Mouse (Mus musculus) gastrocnemius, postnatal 25 days (tissue): ENCODE measurements around the gene N4bp2l1. TPM values are rescaled to one million over a fixed set of nuclear protein-coding genes. Genes with fewer than 3 reads are reported as not detected.

Experiments
- DNase-seq: peaks from one replicate; pipeline ENCODE4 v3.0.0; 2022
- total RNA-seq, 2 experiments: library from RNA; stranded (reverse); gene quantifications; 1 replicate in 1 of 2; 2 replicates in 1 of 2; pipeline ENCODE4 v1.2.3; 2021

N4bp2l1 gene
- total RNA-seq, 2 experiments from 2014 or later, result 2.1 to 4.0 TPM

DNA sequence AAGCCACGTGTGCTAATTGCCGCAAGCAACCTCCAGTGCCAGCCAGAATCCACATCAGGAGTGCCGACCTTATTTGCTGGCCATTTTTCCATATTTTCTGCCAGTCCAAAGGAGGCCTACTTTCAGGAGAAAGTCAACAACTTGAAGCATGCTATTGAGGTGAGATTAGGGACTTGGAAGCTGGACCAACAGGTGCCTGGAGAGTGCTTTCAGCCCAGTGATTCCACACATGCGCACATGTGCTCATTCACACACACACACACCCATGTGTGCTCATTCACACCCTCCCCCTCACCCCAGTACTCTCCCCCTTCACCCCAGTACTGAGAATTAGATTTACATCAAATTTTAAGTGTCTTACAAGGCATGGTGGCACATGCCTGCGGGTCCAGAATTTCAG is 30.0 kb downstream of the N4bp2l1 start:
- DNase-seq, result no peak

DNA sequence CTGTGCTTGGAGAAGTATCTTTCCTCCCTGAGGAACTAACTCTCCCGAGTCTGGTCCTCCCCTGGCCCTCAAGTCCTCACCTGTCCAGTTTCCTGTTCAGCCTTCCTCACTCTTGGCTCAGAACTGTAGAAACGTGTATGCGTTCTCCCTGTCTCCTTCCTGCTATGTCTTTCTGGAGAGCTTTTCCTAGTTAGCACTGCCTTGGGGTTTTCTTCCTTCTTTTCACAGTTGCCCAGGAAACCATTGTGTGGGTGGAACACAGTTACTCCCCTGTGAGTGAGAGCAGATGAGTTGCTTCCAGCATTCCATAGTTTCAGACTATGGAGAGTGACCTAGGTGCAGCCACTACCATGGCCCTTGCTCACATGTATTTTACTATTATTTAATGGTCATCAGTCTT is 30.8 kb downstream of the N4bp2l1 start:
- DNase-seq, result no peak

DNA sequence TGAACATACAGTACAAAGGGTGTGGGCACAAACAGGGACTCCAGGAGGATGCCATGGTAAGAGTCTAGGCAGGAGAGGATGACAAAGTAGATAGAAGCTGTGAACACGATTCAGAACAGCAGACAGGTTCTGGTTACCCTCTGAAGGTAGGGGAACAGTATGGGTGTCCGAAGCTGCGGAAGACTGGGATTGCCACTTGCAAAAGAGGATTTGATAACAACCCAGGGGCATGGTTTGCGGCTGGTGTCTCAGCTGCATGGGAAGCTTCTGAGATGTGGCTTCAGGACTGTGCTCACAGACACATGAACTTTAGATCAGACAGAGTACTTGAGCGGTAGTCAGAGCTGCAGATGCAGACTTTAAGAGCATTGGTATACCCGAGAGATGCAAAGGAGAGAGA is 32.6 kb downstream of the N4bp2l1 start:
- no peak for DNase-seq

DNA sequence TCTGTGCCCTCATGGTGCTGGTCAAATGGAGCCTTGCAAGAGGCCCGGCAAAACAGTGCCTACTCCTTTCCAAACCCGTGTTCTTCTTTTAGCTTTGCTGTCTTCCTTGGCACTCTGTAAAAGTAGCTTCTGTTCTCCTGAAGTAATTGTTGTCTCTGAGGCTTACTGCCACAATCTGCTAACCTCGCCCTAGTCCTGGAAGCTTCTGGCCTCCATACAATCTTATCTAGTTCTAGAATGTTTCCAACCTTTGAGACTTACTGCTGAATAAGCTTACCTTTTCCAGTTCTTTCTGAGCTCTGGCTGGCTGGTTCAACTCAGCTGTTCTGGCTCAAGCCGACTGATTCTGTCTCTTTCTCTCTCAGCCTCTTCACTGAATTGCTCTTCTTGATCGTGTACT is 35.2 kb downstream of the N4bp2l1 start:
- DNase-seq, result no peak

DNA sequence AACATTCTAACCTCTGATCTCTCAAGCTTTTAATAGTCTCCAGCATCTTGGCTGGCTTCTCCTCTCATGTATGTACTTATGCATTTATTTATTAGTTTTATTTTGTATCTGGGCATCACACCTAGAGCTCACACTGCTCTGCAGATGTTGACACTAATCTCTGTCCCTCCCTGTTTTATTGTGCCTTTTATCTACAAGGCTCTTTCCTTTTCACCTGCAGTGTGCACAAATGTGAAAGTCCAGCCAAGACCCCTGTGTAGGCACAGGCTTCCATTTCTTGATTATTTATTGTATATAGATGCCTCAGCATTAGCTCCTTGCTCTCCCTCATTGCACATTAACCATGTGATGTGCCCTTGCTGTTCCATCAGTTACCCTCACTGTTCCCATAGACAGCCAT is 35.6 kb downstream of the N4bp2l1 start:
- no peak for DNase-seq

DNA sequence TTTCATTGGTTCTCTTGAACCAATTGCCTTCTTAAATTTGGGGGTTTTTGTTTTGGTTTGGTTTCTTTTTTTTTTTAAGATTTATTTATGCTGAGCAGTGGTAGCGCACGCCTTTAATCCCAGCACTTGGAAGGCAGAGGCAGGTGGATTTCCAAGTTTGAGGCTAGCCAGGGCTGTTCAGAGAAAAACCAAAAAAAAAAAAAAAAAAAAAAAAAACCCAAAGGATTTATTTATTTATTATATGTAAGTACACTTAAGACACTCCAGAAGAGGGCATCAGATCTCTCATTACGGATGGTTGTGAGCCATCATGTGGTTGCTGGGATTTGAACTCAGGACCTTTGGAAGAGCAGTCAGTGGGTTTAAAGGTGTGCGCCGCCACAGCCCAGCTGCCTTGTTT is 36.1 kb downstream of the N4bp2l1 start:
- DNase-seq, result no peak

DNA sequence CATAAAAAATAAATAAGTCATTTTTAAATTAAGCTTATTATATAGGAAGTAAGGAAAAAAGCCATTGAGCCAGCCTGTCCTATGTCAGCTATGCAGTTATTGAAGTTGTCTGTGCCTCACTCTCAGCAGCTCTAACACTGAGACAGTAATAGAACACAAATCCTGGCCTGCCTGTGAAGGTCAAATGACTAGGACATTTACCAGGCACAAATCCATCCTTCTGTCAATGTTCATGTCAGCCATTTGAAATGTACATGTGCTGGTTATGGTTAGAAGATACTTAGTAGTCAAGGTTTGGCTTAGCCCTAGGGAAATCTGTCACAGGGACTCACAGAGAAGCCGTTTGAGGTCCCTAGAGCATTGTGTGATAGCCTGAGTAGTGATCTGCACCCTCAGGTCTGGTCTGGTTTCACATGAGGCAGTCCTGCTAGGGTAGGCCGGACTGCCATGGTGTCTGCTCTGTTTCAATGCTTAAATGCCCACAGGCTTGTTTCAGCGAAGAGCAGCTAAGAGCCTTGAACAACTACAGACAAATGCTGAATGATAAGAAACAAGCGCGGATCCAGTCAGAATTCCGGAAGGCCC is 37.4 kb downstream of the N4bp2l1 start:
- no peak for DNase-seq

DNA sequence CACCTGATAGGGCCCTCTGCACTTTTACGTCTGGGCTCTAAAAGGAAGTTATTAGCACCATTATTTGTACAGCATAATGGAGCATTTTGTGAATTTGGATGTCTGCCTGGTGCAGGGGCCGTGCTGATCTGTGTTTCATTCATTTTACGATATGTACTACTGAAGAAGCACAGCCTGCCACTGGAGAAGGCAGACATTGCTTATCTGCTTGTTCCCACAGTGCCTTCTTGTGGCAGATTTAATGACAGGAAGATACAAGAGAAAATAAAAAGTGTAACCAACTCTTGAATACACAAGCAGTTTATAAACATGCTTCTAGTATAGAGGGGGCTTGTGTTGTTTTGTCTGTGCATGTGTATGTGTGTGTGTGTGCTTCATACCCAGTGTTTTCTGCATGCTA is 45.4 kb downstream of the N4bp2l1 start:
- DNase-seq, result no peak

DNA sequence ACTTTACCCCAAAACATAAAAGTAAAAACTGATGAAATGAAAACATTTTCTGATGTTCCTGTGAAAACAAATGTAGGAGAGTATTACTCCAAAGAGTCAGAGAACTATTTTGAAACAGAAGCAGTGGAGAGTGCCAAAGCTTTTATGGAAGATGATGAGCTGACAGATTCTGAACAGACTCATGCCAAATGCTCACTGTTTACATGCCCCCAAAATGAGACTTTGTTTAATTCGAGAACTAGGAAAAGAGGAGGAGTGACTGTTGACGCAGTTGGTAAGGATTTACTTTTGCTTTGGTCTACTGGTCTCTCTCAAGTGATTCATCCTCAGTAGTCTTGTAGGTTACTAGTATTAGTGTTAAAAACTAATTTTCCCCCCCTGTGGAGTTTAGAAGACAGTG is 53.8 kb downstream of the N4bp2l1 start:
- DNase-seq, result no peak

DNA sequence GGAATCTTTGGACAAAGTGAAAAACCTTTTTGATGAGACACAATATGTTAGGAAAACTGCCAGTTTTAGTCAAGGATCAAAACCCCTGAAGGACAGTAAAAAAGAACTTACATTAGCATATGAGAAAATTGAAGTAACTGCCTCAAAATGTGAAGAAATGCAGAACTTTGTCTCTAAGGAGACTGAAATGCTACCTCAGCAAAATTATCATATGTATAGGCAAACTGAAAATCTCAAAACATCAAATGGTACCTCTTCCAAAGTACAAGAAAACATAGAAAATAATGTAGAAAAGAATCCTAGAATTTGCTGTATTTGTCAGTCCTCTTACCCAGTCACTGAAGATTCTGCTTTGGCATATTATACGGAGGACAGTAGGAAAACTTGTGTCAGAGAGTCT is 55.7 kb downstream of the N4bp2l1 start:
- no peak for DNase-seq

DNA sequence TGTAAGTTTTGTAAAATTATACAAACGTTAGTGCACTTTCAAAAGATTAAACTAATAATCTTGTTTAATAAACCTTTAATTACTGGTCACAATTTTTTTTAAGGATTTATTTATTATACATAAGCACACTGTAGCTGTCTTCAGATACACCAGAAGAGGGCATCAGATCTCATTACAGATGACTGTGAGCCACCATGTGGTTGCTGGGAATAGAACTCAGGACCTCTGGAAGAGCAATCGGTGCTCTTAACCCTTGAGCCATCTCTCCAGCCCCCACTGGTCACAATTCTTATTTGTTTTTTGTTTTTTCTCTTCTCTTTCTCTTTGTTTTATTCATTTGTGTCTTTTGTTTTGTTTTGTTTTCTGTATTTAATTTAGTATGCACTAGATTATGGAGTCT is 71.7 kb downstream of the N4bp2l1 start:
- no peak for DNase-seq

DNA sequence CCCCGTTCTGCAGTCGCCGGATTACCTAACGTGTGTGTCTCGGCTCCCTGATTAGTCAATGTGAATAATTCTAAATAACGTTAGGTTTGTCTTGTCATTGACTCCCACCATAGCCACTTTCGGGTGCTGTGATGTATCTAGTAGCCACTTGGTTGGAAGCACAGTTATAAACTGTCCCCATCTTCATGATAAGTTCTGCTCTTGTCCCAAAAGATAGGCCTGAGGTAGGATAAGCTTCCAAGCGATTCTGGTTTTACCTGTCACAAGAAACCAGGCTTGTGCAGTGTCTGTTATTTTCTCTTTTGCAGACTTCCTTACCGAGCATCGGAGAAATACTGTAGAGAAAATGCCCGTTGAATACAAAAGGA is 74.1 kb downstream of the N4bp2l1 start:
- no peak for DNase-seq

DNA sequence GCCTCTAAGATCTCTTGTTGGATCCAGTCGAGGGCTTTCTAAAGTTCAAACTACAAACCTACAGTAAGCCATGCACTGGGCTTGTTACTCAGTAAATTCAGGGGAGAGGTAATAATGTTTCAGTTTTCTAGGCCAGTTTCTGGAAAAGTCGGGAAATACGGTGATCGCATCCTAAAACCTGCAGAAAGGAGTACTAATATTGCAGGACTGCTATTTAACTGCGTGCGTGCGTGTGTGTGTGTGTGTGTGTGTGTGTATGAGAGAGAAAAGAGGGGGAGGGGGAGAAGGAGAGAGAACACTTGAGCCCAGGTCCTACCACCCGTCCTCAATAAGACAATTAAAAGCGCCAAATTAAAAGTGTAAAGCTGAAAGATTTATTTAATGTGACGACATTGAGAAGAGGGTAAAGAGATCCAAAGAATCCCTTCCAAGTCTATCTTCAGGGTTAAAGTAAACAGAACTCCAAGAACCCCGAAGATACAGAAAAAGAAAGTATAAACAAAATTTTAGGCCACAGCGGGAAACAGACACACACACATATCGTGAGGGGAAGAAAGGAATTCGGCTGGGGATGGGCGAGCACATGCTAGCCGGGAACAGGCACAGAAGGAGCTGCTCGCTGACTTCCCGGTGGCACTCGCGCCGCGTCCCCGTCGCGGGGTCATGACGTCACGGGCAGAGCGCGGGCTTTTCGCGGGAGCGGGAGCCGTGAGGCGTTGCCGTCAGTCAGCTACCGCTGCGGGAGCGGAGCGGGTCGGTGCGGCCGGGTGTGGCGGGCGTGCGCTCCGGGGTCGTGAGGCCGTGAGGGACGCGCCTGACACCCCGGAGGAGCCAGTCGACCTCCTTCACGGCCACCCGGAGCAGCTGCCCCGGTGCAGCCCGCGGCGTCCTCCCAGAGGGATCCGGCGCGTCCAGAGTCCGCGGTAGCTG is 74.8 kb downstream of the N4bp2l1 start, which contains the start of gene Brca2:
Brca2 (plus strand) TSS at position 694 of the 930 bp plus-strand sequence.
- DNase-seq, result peak; percentile 84

Other genes starting within 250 kb of the N4bp2l1 start
- not detected for gene Zar1l, start 79.0 kb downstream of the N4bp2l1 start, total RNA-seq
- gene Brca2, start 74.6 kb downstream of the N4bp2l1 start, total RNA-seq, result 1 to 10 TPM in 1 of 2 experiments, under 1 TPM in 1; 0.77 to 1.3 TPM
- gene N4bp2l2, start 69.0 kb upstream of the N4bp2l1 start, total RNA-seq, result 10 to 100 TPM; 25.9 to 26.7 TPM
- 10 to 100 TPM; 15.7 to 17.2 TPM for gene Pds5b, start 76.6 kb upstream of the N4bp2l1 start, total RNA-seq